Mouse (Mus musculus) embryonic fibroblast, embryonic 13.5 days (primary cell): ENCODE data around the gene Otub2.

ENCODE experiments used
- CTCF ChIP-seq: IDR thresholded peaks from 2 replicates; pipeline ENCODE4 v1.5.1; 2011; ENCODE audit warnings: mild to moderate bottlenecking, control low read depth, low read length, moderate library complexity, borderline replicate concordance; ENCODE audit not compliant: insufficient read depth
- POLR2A ChIP-seq: IDR thresholded peaks from 2 replicates; pipeline ENCODE4 v1.6.1; 2011; ENCODE audit warnings: low read depth, mild to moderate bottlenecking, control low read depth, low read length, moderate library complexity

- TF ChIP-seq CTCF: no peak
- TF ChIP-seq POLR2A: no peak
These were observed 19.2 kb downstream of the Otub2 start, which contains the start of gene 9330161L09Rik for GRCm38 (mm10) chr12:103407720-103408119.
